Comparison of ENCODE assay signal across 1 mouse cellular context in the genomic region with DNA sequence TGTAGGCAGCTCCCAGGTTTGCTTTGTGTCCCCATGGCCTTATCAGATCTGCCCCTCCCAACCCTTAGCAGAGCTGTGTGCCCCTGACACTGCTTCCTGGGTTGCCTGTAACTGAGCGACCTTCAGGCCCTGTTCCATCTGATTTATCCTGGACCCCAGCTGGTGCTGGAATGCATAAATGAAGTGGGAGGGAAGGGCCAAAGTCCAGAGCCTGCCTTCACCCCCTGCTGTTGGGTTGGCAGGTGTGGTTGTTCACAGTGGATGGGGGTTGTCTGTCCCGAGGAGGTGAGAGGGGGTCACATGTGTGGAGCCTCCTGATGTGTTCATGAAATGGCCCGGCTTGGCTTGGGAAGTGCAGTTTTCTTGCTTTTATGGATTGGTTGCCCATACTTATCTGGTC.
A peak's percentile ranks its signal among the peaks of the same experiment; 100 is the strongest.
TF ChIP-seq lines count a peak whose summit lies in the region.

No protein-coding gene starts in this region.

TF ChIP-seq in MEL, 35 proteins besides CTCF, POLR2A, EP300 and RAD21:
- TF ChIP-seq ZKSCAN1 (IDR thresholded peaks at IDR 0.05; ENCODE audit: low read depth, low read length) (no peak), MAFK (IDR thresholded peaks at IDR 0.05; ENCODE audit: borderline replicate concordance, low read depth, low read length) (no peak), GATA1 (IDR thresholded peaks at IDR 0.05; ENCODE audit: low read depth, low read length) (peak; percentile 36; the same call in 1 of the 2 replicates)
TF ChIP-seq in MEL: peak in this region for 1.
